Mouse (Mus musculus) cortical plate, adult 2 months (tissue): ENCODE measurements around the gene F13b.

Experiments
- CTCF ChIP-seq: fragments of 200-500 bp; IDR thresholded peaks from 2 replicates; pipeline ENCODE4 v1.5.1; 2011; ENCODE audit warnings: mild to moderate bottlenecking, control low read depth, low read length; ENCODE audit not compliant: insufficient read depth; ENCODE audit errors: extremely low read depth
- POLR2A ChIP-seq: fragments of 200-500 bp; IDR thresholded peaks from 2 replicates; pipeline ENCODE4 v1.6.1; 2011; ENCODE audit warnings: mild to moderate bottlenecking, low read length, control low read depth; ENCODE audit not compliant: insufficient read depth; ENCODE audit errors: extremely low read depth

GRCm38 (mm10) chr1:139496212-139496611 is 5.3 kb upstream of the F13b start:
- TF ChIP-seq CTCF: no peak
- TF ChIP-seq POLR2A: no peak
